Mouse (Mus musculus) gastrocnemius, postnatal 10 days (tissue): Measurements from ENCODE around the gene Cfap61. TPM values are rescaled to one million over a fixed set of nuclear protein-coding genes. Genes with fewer than 3 reads are reported as not detected.

ENCODE experiments used
- DNase-seq: peaks from one replicate; pipeline ENCODE4 v3.0.0; 2021; ENCODE audit warnings: mixed read lengths
- total RNA-seq, 2 experiments: library from RNA; stranded (reverse); gene quantifications; 2 replicates each; pipeline ENCODE4 v1.2.3; 2021

Cfap61 gene
- total RNA-seq, 2 experiments from 2014 or later: 0.31 TPM; not detected in 1

GRCm38 (mm10) chr2:146149206-146149974, 214.8 kb downstream of the Cfap61 start:
- no peak for DNase-seq

DNA sequence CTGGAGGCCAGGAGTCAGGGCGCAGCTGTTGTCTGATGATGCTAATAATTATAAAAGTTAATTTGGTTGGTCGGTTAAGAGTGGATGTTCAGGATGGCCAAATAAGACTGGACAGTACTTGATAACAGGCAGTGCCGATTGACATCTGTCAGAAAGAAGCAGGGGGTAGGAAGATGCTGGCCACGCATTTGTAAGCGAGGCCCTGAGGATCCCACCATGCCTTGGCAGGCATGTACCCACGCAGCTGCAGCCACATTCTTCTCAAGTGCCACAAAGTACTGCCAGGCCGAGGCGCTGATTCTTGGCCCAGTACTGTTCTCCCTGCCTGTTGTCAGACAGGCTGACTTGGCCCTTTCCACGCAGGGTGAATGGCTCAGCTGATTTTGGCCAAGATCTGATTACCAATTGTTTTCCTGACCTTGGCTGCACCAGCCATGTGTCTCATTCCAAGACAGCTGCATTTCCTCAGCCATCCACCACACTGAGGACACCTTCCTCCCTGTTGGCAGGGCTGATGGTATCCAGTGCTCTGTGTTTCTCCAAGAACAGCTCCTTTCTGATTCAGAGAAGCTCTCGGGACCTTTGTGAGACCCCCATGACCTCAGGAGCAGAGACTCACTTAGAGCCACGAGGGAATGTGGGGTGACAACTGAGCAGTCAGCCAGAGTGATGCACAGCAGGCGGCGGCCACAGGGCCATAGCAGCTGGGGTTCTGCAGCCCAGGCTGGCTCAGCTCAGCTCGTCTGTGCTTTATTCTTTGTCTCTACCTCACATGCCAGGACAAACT, 233.6 kb downstream of the Cfap61 start:
- peak; percentile 16 for DNase-seq

- DNase-seq: no peak
These were observed 234.9 kb downstream of the Cfap61 start for GRCm38 (mm10) chr2:146169492-146169891.

- no peak for DNase-seq
These were observed 237.5 kb downstream of the Cfap61 start for GRCm38 (mm10) chr2:146172106-146172505.

GRCm38 (mm10) chr2:146174173-146174572, 239.6 kb downstream of the Cfap61 start:
- no peak for DNase-seq

GRCm38 (mm10) chr2:146178718-146179117, 244.1 kb downstream of the Cfap61 start:
- DNase-seq: no peak

DNA sequence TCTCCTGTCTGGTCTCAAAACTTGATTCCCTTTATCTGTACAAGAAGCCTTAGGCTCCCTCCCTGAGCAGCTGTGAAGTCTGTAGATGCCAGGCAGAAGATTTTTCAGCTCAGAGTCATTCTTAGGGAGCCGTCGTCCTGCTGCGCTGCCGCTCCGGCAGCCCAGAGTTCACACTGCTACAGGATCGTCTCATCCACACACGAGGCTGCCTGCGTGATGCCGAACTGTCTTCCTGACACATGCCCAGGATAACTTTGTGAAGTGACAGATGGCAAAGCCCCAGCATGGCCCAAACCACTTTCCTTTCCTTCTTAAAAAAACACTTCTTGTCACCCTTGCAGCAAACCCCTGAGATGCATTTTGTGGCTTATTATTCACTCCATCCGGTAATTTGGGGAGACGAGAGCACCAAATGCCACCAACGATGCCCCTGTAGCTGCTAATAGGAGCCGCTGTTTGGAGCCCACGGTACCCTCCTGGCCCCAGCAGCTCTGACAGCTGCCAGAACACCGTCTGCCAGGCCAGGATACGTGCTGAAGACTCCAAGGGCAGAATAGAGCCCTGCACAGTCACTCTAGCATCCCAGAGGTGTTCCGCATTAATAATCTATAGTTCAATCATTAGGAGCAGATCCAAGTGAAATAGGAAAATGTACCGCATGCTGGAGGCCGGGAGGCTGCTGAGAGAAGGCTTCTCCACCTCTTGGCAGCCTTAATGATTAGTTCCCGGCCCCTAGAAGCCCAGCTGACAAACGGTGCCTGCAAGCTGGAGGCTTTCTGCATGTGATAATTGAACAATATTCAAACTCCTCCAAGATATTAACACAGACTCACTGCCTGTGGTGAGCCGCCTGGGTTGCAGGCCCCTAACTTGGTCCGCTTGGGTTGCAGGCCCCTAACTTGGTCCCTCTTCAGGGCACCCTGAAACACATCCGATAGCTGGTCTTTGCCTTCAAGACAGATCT, 249.5 kb downstream of the Cfap61 start:
- no peak for DNase-seq

DNA sequence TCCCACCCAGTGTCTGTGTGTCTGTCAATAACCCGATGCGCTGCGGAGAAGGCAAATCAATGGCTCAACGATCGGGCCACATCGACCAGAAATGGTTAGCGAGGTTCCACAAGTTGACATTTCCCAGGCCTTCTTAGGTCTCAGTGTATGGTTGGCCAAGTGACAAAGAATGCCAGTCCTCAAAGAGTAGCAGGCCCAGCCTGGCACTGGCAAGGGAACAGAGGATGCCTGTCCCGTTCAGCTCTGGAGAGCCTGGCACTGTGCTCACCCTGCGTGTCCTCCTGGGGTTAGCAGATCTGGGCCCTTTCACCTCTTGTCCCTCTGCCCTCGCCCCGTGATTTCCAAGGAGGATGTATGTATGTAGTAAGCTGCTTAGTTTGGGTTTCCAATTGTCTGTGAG, 261.5 kb downstream of the Cfap61 start:
- no peak for DNase-seq

- no peak for DNase-seq
These were observed 263.4 kb downstream of the Cfap61 start for GRCm38 (mm10) chr2:146197947-146198346.

GRCm38 (mm10) chr2:146210968-146211367, 276.4 kb downstream of the Cfap61 start:
- DNase-seq: no peak

DNA sequence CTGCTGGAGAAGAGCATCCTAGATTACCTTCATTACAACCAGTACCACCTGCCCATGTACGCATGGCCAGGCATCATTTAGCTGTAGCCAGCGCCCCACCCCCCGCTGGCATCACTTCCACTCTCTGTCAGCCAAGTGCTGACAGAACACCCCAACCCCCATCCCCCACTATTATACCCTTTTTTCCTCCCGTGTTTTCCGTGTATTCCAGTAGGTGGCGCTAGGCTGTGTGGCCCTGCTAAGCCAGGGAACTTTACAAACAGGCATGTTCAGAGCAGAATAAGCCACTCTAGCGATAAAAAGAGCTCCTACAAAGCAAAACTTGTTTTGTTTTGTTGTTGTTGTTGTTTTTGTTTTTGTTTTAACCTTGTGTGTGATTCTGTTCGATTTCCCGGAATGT, 280.1 kb downstream of the Cfap61 start:
- peak; percentile 13 for DNase-seq

GRCm38 (mm10) chr2:146216111-146217064, 281.8 kb downstream of the Cfap61 start:
- no peak for DNase-seq

GRCm38 (mm10) chr2:146217227-146217980, 282.8 kb downstream of the Cfap61 start:
- DNase-seq: no peak

DNA sequence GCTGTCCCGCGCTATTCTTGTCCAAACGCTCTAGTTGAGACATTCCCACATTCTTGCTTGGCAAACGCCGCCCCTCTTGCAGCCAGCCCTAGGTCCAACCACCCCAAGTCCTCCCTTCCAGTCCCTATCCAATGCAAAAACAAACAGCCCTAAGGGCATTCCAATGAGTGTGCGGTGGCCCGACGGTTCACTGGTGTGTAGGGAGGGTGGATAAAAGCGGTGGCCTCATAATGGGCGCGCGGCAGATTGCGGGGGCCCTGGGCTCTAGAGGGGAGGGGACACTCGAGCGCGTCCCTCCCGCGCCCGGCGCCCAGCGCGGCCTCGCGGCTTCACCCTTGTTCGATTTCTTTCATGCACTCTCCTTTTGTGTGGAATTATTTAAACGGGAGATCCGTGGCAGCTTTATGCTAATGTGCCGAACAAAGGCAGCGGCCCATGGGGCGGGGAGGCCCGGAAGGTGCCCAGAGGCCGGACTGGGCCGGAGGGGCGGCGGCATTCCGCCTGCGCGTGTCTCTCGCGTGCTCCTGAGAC, 283.6 kb downstream of the Cfap61 start:
- peak; percentile 9 for DNase-seq

DNA sequence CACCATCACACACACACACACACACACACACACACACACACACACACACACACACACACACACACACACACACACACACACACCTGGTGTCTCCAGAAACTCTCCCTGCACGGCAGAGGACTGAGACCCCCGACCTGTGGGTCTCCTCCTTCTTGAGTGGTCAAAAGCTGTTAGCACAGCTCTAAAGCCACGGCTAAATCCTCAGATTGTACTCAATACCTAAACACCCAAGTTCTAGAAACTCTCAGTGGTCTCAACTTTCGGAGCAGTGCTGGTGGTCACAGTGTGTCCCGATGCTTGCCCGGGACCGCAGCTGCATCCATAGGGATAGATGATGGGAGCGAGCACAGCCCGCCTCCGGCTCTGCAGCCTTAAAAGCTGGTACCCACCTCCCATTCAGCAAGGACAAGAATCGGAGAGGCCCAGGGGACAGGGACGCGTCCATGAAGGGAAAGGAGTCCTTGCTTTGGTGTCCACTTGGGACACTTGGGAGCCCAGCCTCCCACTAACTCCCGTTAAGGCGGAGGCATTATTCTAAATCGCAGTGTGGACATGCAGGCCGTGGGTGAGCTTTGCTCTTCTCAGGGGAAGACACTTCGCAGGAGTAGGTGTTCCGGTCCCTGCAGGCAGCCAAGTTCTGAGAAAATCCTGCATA, 284.4 kb downstream of the Cfap61 start:
- no peak for DNase-seq

DNA sequence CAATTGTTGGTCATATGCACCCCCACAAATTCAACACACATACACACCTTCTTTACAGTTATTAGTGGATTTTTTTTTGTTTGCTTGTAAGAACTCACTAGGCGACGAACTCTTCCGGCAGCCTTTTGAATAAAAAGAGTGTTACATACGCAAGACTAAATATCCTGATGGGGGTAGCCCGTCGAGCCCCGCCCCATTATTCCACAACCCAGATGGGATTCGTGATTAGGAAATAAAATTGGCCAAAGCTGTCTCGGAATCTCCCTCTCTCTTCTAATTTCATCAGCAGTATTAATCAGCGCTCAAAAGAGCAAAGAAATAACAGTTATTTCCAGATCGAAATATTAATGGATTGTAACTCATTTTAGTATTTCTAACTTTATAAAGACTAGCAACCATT, 285.2 kb downstream of the Cfap61 start:
- DNase-seq: no peak

- peak; percentile 9 for DNase-seq
These were observed 286.0 kb downstream of the Cfap61 start for GRCm38 (mm10) chr2:146220591-146221075.

- peak; percentile 43 for DNase-seq
These were observed 286.7 kb downstream of the Cfap61 start, which contains the start of gene Insm1 for GRCm38 (mm10) chr2:146221076-146221928. Gene Insm1 (plus strand): TSS chr2:146221921.
